Mouse (Mus musculus) kidney, embryonic 16.5 days (tissue): ENCODE data around the gene Ruvbl1. TPM values are rescaled to one million over a fixed set of nuclear protein-coding genes. Genes with fewer than 3 reads are reported as not detected.
A peak's percentile ranks its signal among the peaks of the same experiment; 100 is the strongest.

Experiments
- ATAC-seq: fragments of 200-750 bp; cut with Nextera tagmentation; 2 replicates; pipeline ENCODE4 v1.8.0; 2017; ENCODE audit warnings: moderate TSS enrichment; ENCODE audit not compliant: low FRiP score, low TSS enrichment
- H3K27ac ChIP-seq: fragments of 300-500 bp; sonication (generic); 2 replicates; pipeline ENCODE4 v1.5.1; 2014; ENCODE audit warnings: low read length
- H3K27me3 ChIP-seq: fragments of 300-500 bp; sonication (generic); 2 replicates; pipeline ENCODE4 v1.6.1; 2014; ENCODE audit warnings: low read length, control low read depth, mixed read lengths; ENCODE audit not compliant: insufficient read depth
- H3K36me3 ChIP-seq: fragments of 300-500 bp; sonication (generic); 2 replicates; pipeline ENCODE4 v1.6.1; 2014; ENCODE audit warnings: low read length, control low read depth, mixed read lengths; ENCODE audit not compliant: insufficient read depth
- H3K4me1 ChIP-seq: fragments of 300-500 bp; sonication (generic); 2 replicates; pipeline ENCODE4 v1.6.1; 2014; ENCODE audit warnings: low read length, control low read depth, mixed read lengths; ENCODE audit not compliant: insufficient read depth
- H3K4me2 ChIP-seq: fragments of 300-500 bp; sonication (generic); replicated peaks from 2 replicates; pipeline ENCODE4 v1.6.1; 2014; ENCODE audit warnings: low read depth, low read length
- H3K4me3 ChIP-seq: fragments of 300-500 bp; sonication (generic); 2 replicates; pipeline ENCODE4 v1.5.1; 2014; ENCODE audit warnings: mild to moderate bottlenecking, low read length
- H3K9ac ChIP-seq: fragments of 300-500 bp; sonication (generic); replicated peaks from 2 replicates; pipeline ENCODE4 v1.6.1; 2014; ENCODE audit warnings: low read length
- H3K9me3 ChIP-seq: fragments of 300-500 bp; sonication (generic); 2 replicates; pipeline ENCODE4 v1.6.1; 2016; ENCODE audit warnings: low read length, control low read depth
- WGBS: fragments of 180-500 bp; shearing (Covaris S2); extraction: QIAGEN DNeasy Blood & Tissue Kit; methylation state at CpG from one replicate; pipeline ENCODE4 v1.1.7; 2014; 5-methylcytosine and 5-hydroxymethylcytosine counted together
- polyA plus RNA-seq: library from polyadenylated mRNA; unstranded; fragments of >200 nt; fragmentation: Nextera tagmentation; extraction: Ambion mirVana; gene quantifications from 2 replicates; pipeline ENCODE4 v1.2.1, GENCODE M21; 2015

Gene Ruvbl1
- polyA plus RNA-seq, 1 experiment from 2014 or later: 186 TPM

DNA sequence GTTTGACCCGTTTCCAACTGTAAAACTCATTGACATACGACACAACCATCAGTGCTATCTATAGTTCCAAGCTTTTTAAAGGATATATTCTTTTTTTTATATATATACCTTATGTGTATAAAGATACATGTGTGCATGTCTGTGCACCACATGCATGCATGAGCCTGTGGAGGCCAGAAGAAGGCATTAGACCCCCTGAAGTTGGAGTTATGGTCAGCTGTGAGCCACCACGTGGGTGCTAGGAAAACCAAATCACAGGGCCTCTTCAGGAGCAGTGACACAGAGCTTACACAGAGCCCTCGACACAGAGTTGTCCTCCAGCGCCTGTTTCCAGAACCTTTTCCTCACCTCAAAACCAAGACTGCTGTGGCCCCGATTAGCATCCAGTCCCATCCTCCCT, 24.6 kb downstream of the Ruvbl1 start:
- Histone ChIP-seq H3K9me3 (no peaks in the 10 kb centered on the region), H3K27ac (no peak overlapping the region), H3K36me3 (peaks cover 50% of the 10 kb centered on the region), H3K4me1 (no peaks in the 10 kb centered on the region), H3K4me2 (no peak overlapping the region), H3K4me3 (no peak overlapping the region), H3K9ac (no peak overlapping the region), H3K27me3 (no peaks in the 10 kb centered on the region)
- 91% methylated on average over 6 of the region's 6 CpGs for WGBS
- no peak for ATAC-seq

DNA sequence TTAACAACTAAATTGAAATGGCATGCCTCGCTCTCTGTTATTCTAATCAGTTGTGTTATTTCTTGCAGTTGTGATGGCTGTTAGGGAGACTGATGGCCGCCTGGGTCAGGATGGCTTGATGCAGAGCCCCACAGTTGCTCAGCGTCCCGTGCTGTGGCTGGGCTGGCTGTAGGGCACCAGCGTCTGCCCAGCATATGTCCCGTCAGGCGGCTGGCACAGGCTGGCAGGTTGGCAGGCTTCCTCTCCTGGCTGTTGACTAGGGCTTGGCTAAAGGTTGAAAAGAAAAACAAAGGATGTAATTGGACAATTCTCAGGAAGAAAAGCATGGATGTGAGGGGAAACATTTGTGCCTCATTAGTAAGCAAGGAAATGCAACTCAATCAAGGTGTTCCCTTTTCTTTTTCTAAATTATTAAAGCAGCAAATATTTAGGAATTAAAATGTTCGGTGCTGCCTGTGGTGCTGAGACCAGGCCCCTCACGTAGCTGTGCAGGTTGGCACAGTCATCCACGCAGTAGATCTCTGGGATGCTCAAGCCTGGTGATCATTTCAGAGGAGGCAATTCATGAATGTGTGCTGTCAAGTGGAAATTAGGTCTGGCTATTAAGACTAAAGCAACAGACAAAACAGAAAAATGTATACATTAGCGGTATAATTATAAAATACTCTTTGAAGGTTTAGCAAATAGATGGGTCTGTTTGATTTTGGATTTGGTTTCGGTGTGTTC, 25.6 kb downstream of the Ruvbl1 start:
- Histone ChIP-seq H3K27ac (no peak overlapping the region), H3K9me3 (no peaks in the 10 kb centered on the region), H3K36me3 (peaks cover 42% of the 10 kb centered on the region), H3K4me1 (no peaks in the 10 kb centered on the region), H3K27me3 (no peaks in the 10 kb centered on the region), H3K9ac (no peak overlapping the region), H3K4me3 (no peak overlapping the region), H3K4me2 (no peak overlapping the region)
- ATAC-seq: no peak
- 92% methylated on average over 12 of the region's 12 CpGs for WGBS

DNA sequence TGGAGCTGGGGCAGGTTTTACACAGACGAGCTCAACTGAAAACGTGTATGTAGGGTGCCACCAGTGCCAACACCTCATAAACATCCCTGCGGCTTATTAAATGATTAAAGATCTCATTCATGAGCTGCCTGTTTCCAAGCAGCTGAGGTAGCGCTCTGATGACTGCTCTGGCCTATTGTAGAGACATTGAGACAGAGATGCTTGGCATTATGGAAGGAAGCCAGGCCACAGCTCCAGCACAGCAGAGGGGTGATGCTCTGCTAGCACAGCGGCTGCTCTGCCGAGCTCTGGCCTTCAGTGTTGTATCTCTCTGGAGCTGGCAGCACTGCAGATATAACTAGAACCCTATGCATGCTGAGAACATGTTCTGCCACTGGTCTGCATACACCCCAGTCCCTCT, 28.5 kb downstream of the Ruvbl1 start:
- Histone ChIP-seq H3K27me3 (no peaks in the 10 kb centered on the region), H3K9ac (no peak overlapping the region), H3K4me1 (no peaks in the 10 kb centered on the region), H3K36me3 (peaks cover 39% of the 10 kb centered on the region), H3K4me3 (no peak overlapping the region), H3K4me2 (no peak overlapping the region), H3K27ac (no peak overlapping the region), H3K9me3 (no peaks in the 10 kb centered on the region)
- ATAC-seq: no peak
- WGBS: 88% methylated on average over 6 of the region's 6 CpGs

DNA sequence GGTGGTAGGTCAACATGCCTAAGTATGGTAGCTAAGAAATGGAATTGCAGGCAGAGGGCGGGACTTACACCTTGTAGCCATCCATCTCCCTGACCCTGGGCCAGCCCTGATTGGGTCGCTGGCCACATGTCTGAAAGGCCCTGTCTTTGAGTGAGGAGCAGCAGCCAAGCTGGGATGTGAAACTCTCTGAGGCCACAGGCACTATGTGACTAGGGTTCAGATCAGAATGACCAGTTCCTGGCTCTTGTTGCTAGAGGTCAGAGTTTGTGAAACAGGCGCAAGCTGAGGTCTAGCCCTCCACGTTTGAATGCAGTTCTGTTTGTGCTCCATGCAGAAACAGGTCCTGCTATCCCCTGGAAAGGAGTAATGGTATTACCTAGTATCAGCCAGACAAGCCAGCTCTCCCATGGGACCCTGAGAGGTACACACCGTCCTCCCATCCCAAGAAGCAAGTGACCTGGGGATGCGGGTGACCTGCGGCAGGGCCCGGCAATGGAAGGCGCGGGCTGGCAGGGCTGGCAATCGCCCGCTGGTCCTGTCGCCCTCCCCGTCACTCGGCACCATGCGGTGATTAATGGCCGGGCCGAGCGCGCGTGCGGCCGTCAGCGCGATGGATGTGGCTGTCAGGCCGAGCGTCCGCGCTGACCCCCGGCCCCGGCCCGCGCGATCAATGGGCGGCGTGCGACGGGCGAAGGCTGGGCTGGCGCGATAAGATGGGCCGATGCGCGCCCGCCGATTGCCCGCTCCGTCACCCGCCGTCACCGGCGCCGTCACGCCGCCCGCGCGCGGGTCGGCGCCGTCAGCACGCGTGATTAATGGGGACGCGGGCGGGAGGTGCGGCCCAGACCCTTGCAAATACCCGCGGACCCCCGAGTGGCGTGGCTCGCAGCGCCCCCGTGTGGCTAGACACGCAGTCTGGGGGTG, 34.5 kb downstream of the Ruvbl1 start:
- WGBS: 2% methylated on average over 74 of the region's 76 CpGs
- H3K4me2 ChIP-seq: peak overlapping the region; percentile 96
- H3K4me1 ChIP-seq: peaks cover 11% of the 10 kb centered on the region; the same call in 1 of the 2 replicates
- no peaks in the 10 kb centered on the region for H3K9me3 ChIP-seq
- peak overlapping the region; percentile 48 for H3K4me3 ChIP-seq
- ATAC-seq: peak; percentile 76
- H3K27me3 ChIP-seq: no peaks in the 10 kb centered on the region
- H3K36me3 ChIP-seq: peaks cover 43% of the 10 kb centered on the region
- peak overlapping the region; percentile 72 for H3K9ac ChIP-seq
- H3K27ac ChIP-seq: no peak overlapping the region

DNA sequence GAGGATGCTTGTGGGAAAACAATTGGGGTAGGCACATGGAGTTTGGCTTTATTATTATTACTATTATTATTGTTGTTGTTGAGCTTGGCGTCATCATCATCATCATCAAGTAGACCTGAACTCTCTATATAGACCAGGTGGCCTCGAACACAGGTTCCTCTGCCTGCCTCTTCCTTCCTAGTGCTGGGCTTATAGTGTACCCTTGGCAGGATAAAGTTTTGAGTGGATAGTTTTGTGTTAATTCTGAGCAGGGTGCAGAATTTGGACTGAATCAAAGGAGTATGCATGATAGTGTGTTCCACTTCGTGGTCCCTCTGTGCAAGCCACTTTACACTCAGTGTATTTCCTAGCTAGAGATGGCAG, 35.2 kb downstream of the Ruvbl1 start:
- peak overlapping the region; percentile 72 for H3K9ac ChIP-seq
- 3% methylated on average over 3 of the region's 3 CpGs for WGBS

DNA sequence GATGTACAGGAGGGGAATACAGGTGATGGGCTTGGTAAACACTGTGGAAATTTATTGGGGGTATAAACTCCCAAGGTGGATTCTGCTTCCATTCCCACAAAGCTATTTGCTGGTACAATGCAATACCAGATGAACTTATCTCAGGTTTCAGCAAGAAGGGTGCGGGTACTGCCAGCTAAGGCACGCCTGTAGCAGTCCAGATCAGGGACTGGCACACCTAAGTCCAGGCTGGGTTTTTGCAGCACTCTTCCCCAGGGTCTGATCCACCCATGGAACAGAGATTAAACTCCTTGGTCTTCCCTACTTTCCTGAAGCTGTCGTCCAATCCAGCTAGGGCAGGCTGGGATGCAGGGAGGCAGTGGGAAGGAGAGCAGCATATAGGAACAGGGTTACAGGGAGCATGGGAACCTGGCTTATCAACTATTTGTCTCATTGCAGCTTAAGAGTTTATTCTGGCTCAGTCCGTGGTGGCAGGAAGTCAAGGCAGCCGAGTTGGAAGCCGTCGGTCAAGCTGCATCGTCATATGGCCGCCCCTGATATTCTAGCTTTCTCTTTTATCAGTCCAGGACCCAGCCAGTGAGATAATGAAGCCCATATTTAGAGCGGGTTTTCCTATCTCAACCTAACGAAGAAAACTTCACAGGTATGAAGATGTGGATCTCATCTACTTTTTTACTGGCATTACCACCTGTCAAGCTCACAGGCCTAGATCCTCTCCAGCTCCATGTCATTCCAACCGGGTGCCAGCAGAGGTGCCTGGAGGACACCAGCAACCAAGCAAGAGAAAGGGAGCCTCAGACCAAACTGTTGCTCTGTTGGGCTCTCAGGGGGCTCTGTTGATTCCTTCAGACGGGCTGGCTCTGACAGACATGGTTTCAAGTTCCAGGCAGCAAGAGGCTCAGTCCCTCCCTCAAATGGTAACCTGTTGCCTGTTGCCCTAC, 37.1 kb downstream of the Ruvbl1 start:
- peaks cover 60% of the 10 kb centered on the region for H3K36me3 ChIP-seq
- no peaks in the 10 kb centered on the region for H3K9me3 ChIP-seq
- no peak overlapping the region for H3K4me2 ChIP-seq
- ATAC-seq: no peak
- 76% methylated on average over 13 of the region's 13 CpGs for WGBS
- H3K4me1 ChIP-seq: peaks cover 11% of the 10 kb centered on the region; the same call in 1 of the 2 replicates
- no peak overlapping the region for H3K9ac ChIP-seq
- no peak overlapping the region for H3K4me3 ChIP-seq
- H3K27me3 ChIP-seq: no peaks in the 10 kb centered on the region
- no peak overlapping the region for H3K27ac ChIP-seq

More for the DNA sequence above, 35.2 kb downstream of the Ruvbl1 start:
- H3K4me1 ChIP-seq: peaks cover 11% of the 10 kb centered on the region; the same call in 1 of the 2 replicates
- H3K27me3 ChIP-seq: no peaks in the 10 kb centered on the region
- H3K36me3 ChIP-seq: peaks cover 50% of the 10 kb centered on the region
- no peak for ATAC-seq
- no peak overlapping the region for H3K27ac ChIP-seq
- H3K4me2 ChIP-seq: peak overlapping the region; percentile 96
- H3K9me3 ChIP-seq: no peaks in the 10 kb centered on the region
- H3K4me3 ChIP-seq: peak overlapping the region; percentile 48

DNA sequence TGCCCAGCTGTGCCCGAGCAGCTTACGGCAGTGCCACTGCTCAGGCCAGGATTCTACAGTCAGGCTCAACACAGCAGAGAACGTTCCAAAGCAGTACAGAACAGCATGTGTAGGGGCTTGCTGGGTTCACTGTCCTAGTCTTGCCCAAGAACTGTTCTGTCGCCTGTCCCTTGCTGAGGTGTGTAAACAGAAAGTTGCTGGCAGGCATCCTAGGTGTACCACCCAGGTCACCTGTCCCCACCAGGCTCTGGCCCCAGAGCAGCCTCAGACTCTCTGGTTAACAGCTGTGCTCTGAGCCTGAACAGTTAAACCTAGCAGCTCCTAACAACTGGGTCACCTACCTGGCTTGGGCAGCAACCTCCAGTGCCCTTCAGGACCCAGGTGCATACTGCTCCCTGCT, 37.8 kb downstream of the Ruvbl1 start:
- Histone ChIP-seq H3K36me3 (peaks cover 61% of the 10 kb centered on the region), H3K4me3 (no peak overlapping the region), H3K27ac (no peak overlapping the region), H3K4me1 (peaks cover 11% of the 10 kb centered on the region; the same call in 1 of the 2 replicates), H3K27me3 (no peaks in the 10 kb centered on the region), H3K4me2 (no peak overlapping the region), H3K9me3 (no peaks in the 10 kb centered on the region), H3K9ac (no peak overlapping the region)
- ATAC-seq: no peak
- 90% methylated on average over 4 of the region's 4 CpGs for WGBS

DNA sequence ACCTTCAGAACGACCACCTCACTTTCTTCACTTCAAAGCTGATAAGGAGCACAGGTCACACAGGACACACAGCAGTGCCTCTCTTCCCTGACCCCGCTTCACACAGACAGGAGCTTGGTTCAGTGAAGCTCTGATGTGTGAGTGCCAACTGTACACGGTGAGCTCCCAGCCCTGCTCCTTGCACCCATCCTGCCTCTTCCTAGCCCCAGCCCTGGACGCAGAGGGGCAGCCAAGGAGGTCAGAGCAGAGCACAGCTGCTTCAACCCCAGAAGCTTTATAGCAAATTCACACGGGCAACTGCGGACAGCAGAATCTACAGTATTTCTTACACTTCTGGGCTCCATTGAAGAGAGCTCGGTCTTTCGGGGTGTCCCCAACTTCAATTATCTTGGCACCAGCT, 48.8 kb downstream of the Ruvbl1 start:
- Histone ChIP-seq H3K36me3 (peaks cover 72% of the 10 kb centered on the region), H3K4me3 (no peak overlapping the region), H3K27me3 (no peaks in the 10 kb centered on the region), H3K4me1 (peaks cover 14% of the 10 kb centered on the region), H3K9ac (no peak overlapping the region), H3K27ac (no peak overlapping the region), H3K4me2 (no peak overlapping the region), H3K9me3 (no peaks in the 10 kb centered on the region)
- ATAC-seq: no peak
- 89% methylated on average over 8 of the region's 8 CpGs for WGBS

DNA sequence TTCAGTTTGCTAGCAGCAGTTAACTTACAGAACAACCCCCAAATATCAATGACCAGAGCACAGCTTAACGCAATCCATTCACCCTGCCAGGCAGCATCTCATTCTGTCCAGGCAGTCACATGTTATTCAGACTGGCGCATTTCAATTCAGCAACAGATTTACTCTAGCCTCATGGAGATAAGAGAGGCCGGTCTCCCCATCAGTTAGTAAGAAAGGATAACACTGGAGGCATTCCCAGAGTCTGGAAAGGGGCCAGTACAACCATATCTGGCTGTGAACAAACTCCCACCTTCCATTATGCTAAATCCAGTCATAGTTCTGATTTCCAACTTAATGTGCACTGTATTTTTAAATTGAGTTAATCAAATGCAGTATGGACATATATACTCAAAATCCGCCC, 49.3 kb downstream of the Ruvbl1 start:
- WGBS: 91% methylated on average over 4 of the region's 4 CpGs
- Histone ChIP-seq H3K36me3 (peaks cover 67% of the 10 kb centered on the region), H3K4me3 (no peak overlapping the region), H3K9ac (no peak overlapping the region), H3K9me3 (no peaks in the 10 kb centered on the region), H3K27me3 (no peaks in the 10 kb centered on the region), H3K4me1 (peaks cover 18% of the 10 kb centered on the region), H3K4me2 (no peak overlapping the region), H3K27ac (no peak overlapping the region)
- ATAC-seq: no peak
